Mouse (Mus musculus) hindbrain, embryonic 12.5 days (tissue): ENCODE results near the gene Rap2c. TPM values are rescaled to one million over a fixed set of nuclear protein-coding genes. Genes with fewer than 3 reads are reported as not detected.

Source experiments
- ATAC-seq: fragments of 200-750 bp; cut with Nextera tagmentation; 2 replicates; pipeline ENCODE4 v1.8.0; 2017; ENCODE audit warnings: moderate TSS enrichment; ENCODE audit not compliant: low FRiP score
- H3K27ac ChIP-seq: fragments of 300-500 bp; sonication (generic); 2 replicates; pipeline ENCODE4 v1.5.1; 2016; ENCODE audit warnings: mild to moderate bottlenecking
- H3K27me3 ChIP-seq: fragments of 300-500 bp; sonication (generic); 2 replicates; pipeline ENCODE4 v1.6.1; 2016; ENCODE audit warnings: mild to moderate bottlenecking
- H3K36me3 ChIP-seq: fragments of 300-500 bp; sonication (generic); 2 replicates; pipeline ENCODE4 v1.6.1; 2016; ENCODE audit warnings: mild to moderate bottlenecking
- H3K4me1 ChIP-seq: fragments of 300-500 bp; sonication (generic); 2 replicates; pipeline ENCODE4 v1.6.1; 2016
- H3K4me2 ChIP-seq: fragments of 300-500 bp; sonication (generic); replicated peaks from 2 replicates; pipeline ENCODE4 v1.6.1; 2016; ENCODE audit warnings: mild to moderate bottlenecking
- H3K4me3 ChIP-seq: fragments of 300-500 bp; sonication (generic); 2 replicates; pipeline ENCODE4 v1.5.1; 2016; ENCODE audit warnings: mild to moderate bottlenecking
- H3K9ac ChIP-seq: fragments of 300-500 bp; sonication (generic); 2 replicates; pipeline ENCODE4 v1.6.1; 2016; ENCODE audit warnings: mild to moderate bottlenecking, moderate library complexity
- H3K9me3 ChIP-seq: fragments of 300-500 bp; sonication (generic); replicated peaks from 2 replicates; pipeline ENCODE4 v1.6.1; 2016; ENCODE audit warnings: mild to moderate bottlenecking
- WGBS: fragments of 180-500 bp; shearing (Covaris S2); methylation state at CpG from one replicate; pipeline ENCODE4 v1.1.7; 2016; 5-methylcytosine and 5-hydroxymethylcytosine counted together
- polyA plus RNA-seq: library from polyadenylated mRNA; unstranded; fragments of >200 nt; fragmentation: Nextera tagmentation; extraction: Ambion mirVana; gene quantifications from 2 replicates; pipeline ENCODE4 v1.2.1, GENCODE M21; 2016

Gene Rap2c
- polyA plus RNA-seq: 26.8 and 29.3 TPM in 2 replicates

DNA sequence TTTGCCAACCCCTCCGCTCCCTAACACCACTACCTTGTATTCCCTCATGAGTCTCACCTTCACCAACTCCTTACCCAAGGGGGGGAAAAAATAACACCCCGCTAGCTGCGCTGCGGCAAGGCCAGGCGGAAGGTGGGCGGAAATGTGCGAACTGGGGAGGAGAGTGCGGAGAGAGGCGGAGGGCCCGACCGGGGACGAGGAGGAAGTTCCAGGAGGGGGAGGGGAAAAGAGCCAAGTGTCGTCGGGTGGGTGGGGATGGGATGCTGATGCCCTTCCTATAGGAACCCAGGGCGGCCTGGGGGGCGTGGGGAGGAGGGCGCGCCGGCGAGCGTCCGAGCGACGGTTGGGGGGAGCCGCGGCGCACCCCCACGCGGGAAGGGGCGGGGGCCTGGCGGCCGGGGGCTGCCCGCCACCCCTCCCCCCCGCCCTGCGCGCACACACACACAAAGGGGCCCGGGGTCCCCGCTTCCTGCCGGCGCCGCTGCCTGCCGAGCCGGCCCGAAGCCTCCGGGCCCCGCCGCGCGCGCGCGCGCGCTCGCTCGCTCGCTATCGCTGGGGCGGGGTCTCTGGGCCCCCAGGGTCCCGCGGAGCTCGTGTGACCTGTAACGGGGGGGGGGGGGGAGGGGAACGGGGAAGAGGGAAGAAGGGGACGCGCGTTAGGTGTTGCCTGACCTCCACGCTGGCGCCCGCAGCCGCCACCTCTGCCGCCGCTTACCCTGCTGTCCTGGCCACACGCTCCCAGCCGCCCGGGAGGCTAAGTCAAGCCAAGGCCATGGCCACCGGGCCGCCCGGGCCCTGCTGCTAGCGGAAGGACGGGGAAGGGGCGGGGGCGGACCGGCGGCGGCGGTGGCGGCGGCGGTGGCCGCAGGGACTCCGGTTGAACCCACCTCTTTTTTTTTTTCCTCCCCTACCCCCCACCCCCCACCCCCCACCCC lies at the start of gene Rap2c:
Gene Rap2c (minus strand): TSS at position 168 of the 935 bp plus-strand sequence.
- ATAC-seq: peak; percentile 86
- H3K4me3 ChIP-seq: peak within 1 kb of the TSS; percentile 58

GRCm38 (mm10) chrX:51066539-51067286 lies 48.9 kb upstream of the Rap2c start:
- H3K4me2 ChIP-seq: no peak overlapping the region
- H3K9ac ChIP-seq: no peak overlapping the region
- no peaks in the 10 kb centered on the region for H3K27me3 ChIP-seq
- H3K4me1 ChIP-seq: no peaks in the 10 kb centered on the region
- H3K27ac ChIP-seq: no peak overlapping the region
- H3K4me3 ChIP-seq: no peak overlapping the region
- ATAC-seq: no peak
- 73% methylated on average over 11 of the region's 11 CpGs for WGBS
- H3K36me3 ChIP-seq: no peaks in the 10 kb centered on the region
- no peaks in the 10 kb centered on the region for H3K9me3 ChIP-seq

More for the DNA sequence above, at the start of gene Rap2c:
- Histone ChIP-seq H3K36me3 (no peaks in the 10 kb centered on the region), H3K4me2 (peak within 1 kb of the TSS; percentile 54), H3K27ac (peak within 1 kb of the TSS; percentile 93), H3K9me3 (no peaks in the 10 kb centered on the region), H3K4me1 (peaks cover 6% of the 10 kb centered on the region; the same call in 1 of the 2 replicates), H3K27me3 (no peaks in the 10 kb centered on the region), H3K9ac (peak within 1 kb of the TSS; percentile 85)
- WGBS: 18% methylated on average over 23 of the region's 92 CpGs

DNA sequence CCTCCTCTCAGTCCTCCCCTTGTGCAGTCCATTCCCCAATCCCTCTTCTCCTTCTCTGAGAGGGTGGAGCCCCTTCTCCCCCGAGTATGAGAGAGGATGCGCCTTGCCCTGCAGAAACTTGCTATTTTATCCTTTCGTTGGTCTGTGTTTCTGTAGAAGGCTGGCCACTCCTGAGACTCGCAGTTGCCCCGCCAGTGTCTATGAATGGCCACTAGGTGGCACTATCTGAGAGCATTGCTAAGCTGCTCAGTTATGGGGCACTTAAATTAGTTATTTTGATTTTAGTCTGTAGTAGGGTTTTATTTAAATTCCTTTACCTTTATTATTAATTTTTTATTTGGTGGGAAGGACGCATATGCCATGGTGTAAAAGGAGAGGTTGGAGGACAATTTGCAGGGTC lies 48.0 kb upstream of the Rap2c start:
- no peaks in the 10 kb centered on the region for H3K4me1 ChIP-seq
- H3K36me3 ChIP-seq: no peaks in the 10 kb centered on the region
- WGBS: 18% methylated on average over 6 of the region's 6 CpGs
- no peak overlapping the region for H3K4me2 ChIP-seq
- no peaks in the 10 kb centered on the region for H3K27me3 ChIP-seq
- H3K27ac ChIP-seq: no peak overlapping the region
- peak; percentile 60 for ATAC-seq
- no peaks in the 10 kb centered on the region for H3K9me3 ChIP-seq
- no peak overlapping the region for H3K4me3 ChIP-seq
- H3K9ac ChIP-seq: no peak overlapping the region

DNA sequence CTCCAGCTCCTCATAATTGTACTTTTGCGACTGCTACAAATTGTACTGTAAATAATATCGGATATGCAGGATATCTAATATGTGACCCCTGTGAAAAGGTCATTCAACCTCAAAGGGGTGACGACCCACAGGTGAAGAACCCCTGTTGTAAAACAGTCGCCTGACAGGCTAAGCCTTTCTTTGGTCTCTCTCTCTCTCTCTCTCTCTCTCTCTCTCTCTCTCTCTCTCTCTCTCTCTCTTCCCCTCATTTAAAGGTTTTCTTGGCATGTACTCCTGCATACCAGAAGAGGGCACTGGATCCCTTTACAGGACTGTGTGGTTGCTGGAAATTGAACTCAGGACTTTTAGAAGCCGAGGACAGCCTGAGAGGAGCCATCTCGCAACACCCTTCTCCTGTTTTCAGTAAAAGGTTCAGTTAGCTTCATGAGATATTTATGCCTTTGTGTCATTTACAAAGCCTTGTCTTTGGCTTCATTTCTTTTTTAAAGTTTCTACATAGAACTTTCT lies 47.4 kb upstream of the Rap2c start:
- H3K9me3 ChIP-seq: no peaks in the 10 kb centered on the region
- no peak overlapping the region for H3K4me3 ChIP-seq
- no peak overlapping the region for H3K9ac ChIP-seq
- H3K36me3 ChIP-seq: no peaks in the 10 kb centered on the region
- H3K27ac ChIP-seq: no peak overlapping the region
- WGBS: 68% methylated on average over 6 of the region's 6 CpGs
- no peak overlapping the region for H3K4me2 ChIP-seq
- no peak for ATAC-seq
- H3K4me1 ChIP-seq: no peaks in the 10 kb centered on the region
- no peaks in the 10 kb centered on the region for H3K27me3 ChIP-seq

DNA sequence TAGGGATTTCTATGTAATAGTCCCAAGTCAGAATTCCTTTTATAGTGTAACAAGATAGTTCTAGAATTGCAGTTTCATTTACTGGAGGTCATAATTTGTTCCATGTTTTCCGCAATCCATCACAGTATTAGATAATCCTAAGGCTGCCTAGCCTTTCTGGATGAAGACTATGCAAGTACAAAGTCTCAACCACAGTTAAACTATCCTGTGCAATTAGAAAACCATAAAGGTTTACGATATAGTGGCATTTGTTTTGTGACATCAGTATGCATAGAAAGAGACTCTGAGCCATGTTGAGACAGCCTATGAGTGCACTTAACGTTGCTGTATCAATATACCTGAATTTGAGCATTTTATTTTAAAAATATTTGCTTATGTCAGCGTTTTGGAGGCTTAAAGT lies 42.4 kb upstream of the Rap2c start:
- no peaks in the 10 kb centered on the region for H3K36me3 ChIP-seq
- whole genome bisulfite sequencing: 76% methylated on average over 4 of the region's 4 CpGs
- ATAC-seq: no peak
- H3K27ac ChIP-seq: no peak overlapping the region
- H3K9me3 ChIP-seq: no peaks in the 10 kb centered on the region
- no peaks in the 10 kb centered on the region for H3K4me1 ChIP-seq
- no peaks in the 10 kb centered on the region for H3K27me3 ChIP-seq
- no peak overlapping the region for H3K9ac ChIP-seq
- H3K4me2 ChIP-seq: no peak overlapping the region
- H3K4me3 ChIP-seq: no peak overlapping the region

DNA sequence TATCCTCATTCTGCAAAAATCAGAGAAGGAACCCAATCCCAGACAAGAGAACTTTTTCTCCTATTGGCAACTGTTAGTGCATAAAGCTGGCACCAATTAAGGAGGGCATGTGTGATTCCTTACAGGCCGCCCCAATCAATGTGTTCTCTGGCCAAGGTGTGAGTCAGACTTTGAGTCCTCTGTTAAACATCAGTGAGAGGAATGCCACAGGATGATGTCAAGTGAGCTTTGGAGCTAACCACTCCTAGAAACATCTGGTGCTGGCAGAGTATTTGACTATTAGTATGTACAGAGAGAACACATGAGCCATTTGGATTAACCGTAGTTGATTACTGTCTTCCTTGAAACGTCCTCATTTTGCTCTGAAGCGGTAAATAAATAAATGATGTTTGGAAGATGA lies 40.9 kb upstream of the Rap2c start:
- H3K9ac ChIP-seq: no peak overlapping the region

GRCm38 (mm10) chrX:51058317-51058716 lies 40.5 kb upstream of the Rap2c start:
- Histone ChIP-seq H3K4me3 (no peak overlapping the region), H3K4me1 (no peaks in the 10 kb centered on the region), H3K27me3 (no peaks in the 10 kb centered on the region), H3K36me3 (no peaks in the 10 kb centered on the region), H3K27ac (no peak overlapping the region), H3K9ac (no peak overlapping the region), H3K9me3 (no peaks in the 10 kb centered on the region), H3K4me2 (no peak overlapping the region)
- WGBS: 88% methylated on average over 5 of the region's 5 CpGs
- ATAC-seq: no peak

More for the DNA sequence above, 40.9 kb upstream of the Rap2c start:
- Histone ChIP-seq H3K27me3 (no peaks in the 10 kb centered on the region), H3K36me3 (no peaks in the 10 kb centered on the region), H3K9me3 (no peaks in the 10 kb centered on the region), H3K4me1 (no peaks in the 10 kb centered on the region), H3K4me2 (no peak overlapping the region), H3K4me3 (no peak overlapping the region), H3K27ac (no peak overlapping the region)
- WGBS: 84% methylated on average over 4 of the region's 4 CpGs
- ATAC-seq: no peak

GRCm38 (mm10) chrX:51051680-51052461 lies 34.1 kb upstream of the Rap2c start:
- Histone ChIP-seq H3K4me2 (no peak overlapping the region), H3K27me3 (no peaks in the 10 kb centered on the region), H3K4me1 (no peaks in the 10 kb centered on the region), H3K4me3 (no peak overlapping the region), H3K9me3 (no peaks in the 10 kb centered on the region), H3K9ac (no peak overlapping the region), H3K36me3 (no peaks in the 10 kb centered on the region), H3K27ac (no peak overlapping the region)
- no peak for ATAC-seq
- 70% methylated on average over 3 of the region's 3 CpGs for WGBS

- H3K4me2 ChIP-seq: peak overlapping the region; percentile 25; the same call in 1 of the 2 replicates
- H3K9me3 ChIP-seq: no peaks in the 10 kb centered on the region
- no peaks in the 10 kb centered on the region for H3K4me1 ChIP-seq
- no peak overlapping the region for H3K4me3 ChIP-seq
- no peaks in the 10 kb centered on the region; the same call in 1 of the 2 replicates for H3K27me3 ChIP-seq
- 17% methylated on average over 7 of the region's 7 CpGs for WGBS
- H3K27ac ChIP-seq: peak overlapping the region; percentile 75
- H3K9ac ChIP-seq: no peak overlapping the region
- H3K36me3 ChIP-seq: no peaks in the 10 kb centered on the region
- peak; percentile 50; the same call in 1 of the 2 replicates for ATAC-seq
These were observed 17.9 kb upstream of the Rap2c start for GRCm38 (mm10) chrX:51035678-51036209.

GRCm38 (mm10) chrX:51019884-51020283 lies 2.1 kb upstream of the Rap2c start:
- no peaks in the 10 kb centered on the region for H3K36me3 ChIP-seq
- no peaks in the 10 kb centered on the region for H3K27me3 ChIP-seq
- 33% methylated on average over 2 of the region's 2 CpGs for WGBS
- H3K4me3 ChIP-seq: no peak overlapping the region
- no peak overlapping the region for H3K4me2 ChIP-seq
- no peak for ATAC-seq
- no peaks in the 10 kb centered on the region for H3K9me3 ChIP-seq
- no peak overlapping the region for H3K27ac ChIP-seq
- no peak overlapping the region for H3K9ac ChIP-seq
- peaks cover 6% of the 10 kb centered on the region; the same call in 1 of the 2 replicates for H3K4me1 ChIP-seq

- WGBS: 20% methylated on average over 31 of the region's 32 CpGs
- Histone ChIP-seq H3K4me3 (peak overlapping the region; percentile 58), H3K36me3 (no peaks in the 10 kb centered on the region), H3K9ac (peak overlapping the region; percentile 85), H3K4me2 (peak overlapping the region; percentile 54), H3K27ac (peak overlapping the region; percentile 93), H3K9me3 (no peaks in the 10 kb centered on the region), H3K27me3 (no peaks in the 10 kb centered on the region), H3K4me1 (peaks cover 6% of the 10 kb centered on the region; the same call in 1 of the 2 replicates)
- peak; percentile 91 for ATAC-seq
These were observed 965 bp upstream of the Rap2c start for GRCm38 (mm10) chrX:51018786-51019179.
